Mouse (Mus musculus) frontal cortex, postnatal 25 days (tissue): ENCODE data around the gene Kcns1.

Experiments
- DNase-seq, 2 experiments: peaks; one replicate each; pipeline ENCODE4 v3.0.0; 2022; ENCODE audit warnings: low spot score in 2 of 2

The Kcns1 gene

GRCm38 (mm10) chr2:164173394-164173793 lies 2.5 kb upstream of the Kcns1 start:
- DNase-seq: no peak

- no peak for DNase-seq
Observed at GRCm38 (mm10) chr2:164170326-164170725, 587 bp downstream of the Kcns1 start.

- no peak for DNase-seq
Observed at GRCm38 (mm10) chr2:164168571-164168946, 2.4 kb downstream of the Kcns1 start.

- no peak for DNase-seq
Observed at GRCm38 (mm10) chr2:164167752-164168570, 3.0 kb downstream of the Kcns1 start.

GRCm38 (mm10) chr2:164164941-164165340 lies 6.0 kb downstream of the Kcns1 start:
- no peak for DNase-seq

- DNase-seq: no peak
Observed at GRCm38 (mm10) chr2:164161515-164162055, 9.3 kb downstream of the Kcns1 start.

- no peak for DNase-seq
Observed at GRCm38 (mm10) chr2:164158838-164159237, 12.1 kb downstream of the Kcns1 start.

- DNase-seq: no peak
Observed at GRCm38 (mm10) chr2:164156158-164156557, 14.8 kb downstream of the Kcns1 start.

GRCm38 (mm10) chr2:164154007-164154406 lies 16.9 kb downstream of the Kcns1 start:
- DNase-seq: no peak

- DNase-seq: no peak
Observed at GRCm38 (mm10) chr2:164152341-164152740, 18.6 kb downstream of the Kcns1 start.

GRCm38 (mm10) chr2:164150086-164150760 lies 20.7 kb downstream of the Kcns1 start:
- no peak for DNase-seq

- no peak for DNase-seq
Observed at GRCm38 (mm10) chr2:164146556-164146955, 24.4 kb downstream of the Kcns1 start.

GRCm38 (mm10) chr2:164144541-164144940 lies 26.4 kb downstream of the Kcns1 start:
- no peak for DNase-seq

GRCm38 (mm10) chr2:164144025-164144424 lies 26.9 kb downstream of the Kcns1 start:
- no peak for DNase-seq

- DNase-seq: no peak
Observed at GRCm38 (mm10) chr2:164142021-164142420, 28.9 kb downstream of the Kcns1 start.

- no peak for DNase-seq
Observed at GRCm38 (mm10) chr2:164137754-164138153, 33.2 kb downstream of the Kcns1 start.

GRCm38 (mm10) chr2:164136393-164136792 lies 34.5 kb downstream of the Kcns1 start:
- DNase-seq: no peak

- DNase-seq: no peak
Observed at GRCm38 (mm10) chr2:164135367-164135766, 35.5 kb downstream of the Kcns1 start.

GRCm38 (mm10) chr2:164134563-164134962 lies 36.4 kb downstream of the Kcns1 start:
- DNase-seq: no peak

GRCm38 (mm10) chr2:164131586-164131985 lies 39.3 kb downstream of the Kcns1 start:
- no peak for DNase-seq

GRCm38 (mm10) chr2:164128576-164129411 lies 42.1 kb downstream of the Kcns1 start:
- no peak for DNase-seq

- DNase-seq: no peak
Observed at GRCm38 (mm10) chr2:164127297-164127696, 43.6 kb downstream of the Kcns1 start.
